Mouse (Mus musculus) hindbrain, postnatal 0 days (tissue): Measurements from ENCODE around the gene Acin1. TPM values are rescaled to one million over a fixed set of nuclear protein-coding genes. Genes with fewer than 3 reads are reported as not detected.

ENCODE experiments used
- ATAC-seq: fragments of 200-750 bp; cut with Nextera tagmentation; 2 replicates; pipeline ENCODE4 v1.8.0; 2017; ENCODE audit warnings: mild to moderate bottlenecking, moderate TSS enrichment, moderate library complexity
- DNase-seq: peaks from one replicate; pipeline ENCODE4 v3.0.0-alpha.2; 2015; ENCODE audit warnings: low spot score
- H3K27ac ChIP-seq: fragments of 300-500 bp; sonication (generic); 2 replicates; pipeline ENCODE4 v1.5.1; 2014; ENCODE audit warnings: mild to moderate bottlenecking
- H3K27me3 ChIP-seq: fragments of 300-500 bp; sonication (generic); 2 replicates; pipeline ENCODE4 v1.6.1; 2014; ENCODE audit warnings: low read length, mixed read lengths; ENCODE audit not compliant: insufficient read depth
- H3K36me3 ChIP-seq: fragments of 300-500 bp; sonication (generic); 2 replicates; pipeline ENCODE4 v1.6.1; 2014; ENCODE audit warnings: low read length, mixed read lengths; ENCODE audit not compliant: insufficient read depth
- H3K4me1 ChIP-seq: fragments of 300-500 bp; sonication (generic); 2 replicates; pipeline ENCODE4 v1.6.1; 2014; ENCODE audit warnings: antibody characterized with exemption, low read length, mixed read lengths; ENCODE audit not compliant: insufficient read depth
- H3K4me2 ChIP-seq: fragments of 300-500 bp; sonication (generic); 2 replicates; pipeline ENCODE4 v1.6.1; 2014; ENCODE audit warnings: low read depth, mild to moderate bottlenecking, low read length, moderate library complexity, mixed read lengths
- H3K4me3 ChIP-seq: fragments of 300-500 bp; sonication (generic); 2 replicates; pipeline ENCODE4 v1.5.1; 2014; ENCODE audit warnings: low read length
- H3K9ac ChIP-seq: fragments of 300-500 bp; sonication (generic); replicated peaks from 2 replicates; pipeline ENCODE4 v1.6.1; 2014; ENCODE audit warnings: mild to moderate bottlenecking, low read length, moderate library complexity, mixed read lengths
- H3K9me3 ChIP-seq: fragments of 300-500 bp; sonication (generic); 2 replicates; pipeline ENCODE4 v1.6.1; 2016; ENCODE audit warnings: low read length, mixed read lengths
- CTCF ChIP-seq: IDR thresholded peaks from 2 replicates; pipeline ENCODE4 v1.5.1; 2016; ENCODE audit warnings: antibody characterized with exemption, control low read depth, low read depth
- WGBS: fragments of 180-500 bp; shearing (Covaris S2); extraction: QIAGEN DNeasy Blood & Tissue Kit; methylation state at CpG from one replicate; pipeline ENCODE4 v1.1.7; 2014; 5-methylcytosine and 5-hydroxymethylcytosine counted together
- polyA plus RNA-seq: library from polyadenylated mRNA; unstranded; fragments of >200 nt; fragmentation: Nextera tagmentation; extraction: Ambion mirVana; gene quantifications from 2 replicates; pipeline ENCODE4 v1.2.1, GENCODE M21; 2015
- total RNA-seq: library from RNA; depleted of rRNA; stranded (reverse); fragments of >200 nt; gene quantifications from 2 replicates; pipeline ENCODE4 v1.2.3, GENCODE M21; 2014

Acin1 gene
- total and polyA plus RNA-seq, 2 experiments from 2014 or later = 102 to 118 TPM

- Histone ChIP-seq H3K27me3 (no peaks in the 10 kb centered on the region), H3K36me3 (peaks cover 82% of the 10 kb centered on the region), H3K4me1 (no peaks in the 10 kb centered on the region), H3K27ac (no peak overlapping the region), H3K4me3 (no peak overlapping the region), H3K9ac (no peak overlapping the region), H3K4me2 (no peak overlapping the region), H3K9me3 (no peaks in the 10 kb centered on the region)
- DNase-seq (no peak), ATAC-seq (no peak)
- TF ChIP-seq CTCF = no peak
- 96% methylated on average over 17 of the region's 17 CpGs for WGBS
Observed at GRCm38 (mm10) chr14:54646455-54646854, 40.3 kb downstream of the Acin1 start.

GRCm38 (mm10) chr14:54644294-54644693, 42.4 kb downstream of the Acin1 start:
- no peak for ATAC-seq
- WGBS = 88% methylated on average over 9 of the region's 9 CpGs
- Histone ChIP-seq H3K4me2 (no peak overlapping the region), H3K27ac (no peak overlapping the region), H3K9ac (no peak overlapping the region), H3K27me3 (no peaks in the 10 kb centered on the region), H3K4me3 (no peak overlapping the region), H3K36me3 (peaks cover 67% of the 10 kb centered on the region), H3K4me1 (no peaks in the 10 kb centered on the region; the same call in 1 of the 2 replicates), H3K9me3 (no peaks in the 10 kb centered on the region)
- DNase-seq = no peak
- no peak for TF ChIP-seq CTCF

- no peak overlapping the region for H3K27ac ChIP-seq
- H3K4me3 ChIP-seq = no peak overlapping the region
- no peak overlapping the region for H3K4me2 ChIP-seq
- H3K36me3 ChIP-seq = peaks cover 57% of the 10 kb centered on the region
- WGBS = 97% methylated on average over 2 of the region's 2 CpGs
- no peak for TF ChIP-seq CTCF
- no peak overlapping the region for H3K9ac ChIP-seq
- ATAC-seq = no peak
- no peaks in the 10 kb centered on the region; the same call in 1 of the 2 replicates for H3K4me1 ChIP-seq
- H3K9me3 ChIP-seq = no peaks in the 10 kb centered on the region
- H3K27me3 ChIP-seq = no peaks in the 10 kb centered on the region
- no peak for DNase-seq
Observed at GRCm38 (mm10) chr14:54643011-54643410, 43.7 kb downstream of the Acin1 start.

- Histone ChIP-seq H3K9me3 (no peaks in the 10 kb centered on the region), H3K4me3 (no peak overlapping the region; the same call in 1 of the 2 replicates), H3K4me1 (no peaks in the 10 kb centered on the region; the same call in 1 of the 2 replicates), H3K27ac (0 out of 2 replicates have a peak overlapping the region, but pooled peaks have one; percentile 78), H3K36me3 (peaks cover 52% of the 10 kb centered on the region), H3K9ac (no peak overlapping the region), H3K27me3 (no peaks in the 10 kb centered on the region), H3K4me2 (no peak overlapping the region)
- TF ChIP-seq CTCF = no peak
- ATAC-seq (no peak), DNase-seq (no peak)
- 79% methylated on average over 22 of the region's 25 CpGs for WGBS
Observed at GRCm38 (mm10) chr14:54642224-54642944, 44.3 kb downstream of the Acin1 start.

GRCm38 (mm10) chr14:54641305-54641969, 45.3 kb downstream of the Acin1 start, which contains the start of gene Cdh24:
Gene Cdh24, minus strand, starts transcription at chr14:54641364.
- Histone ChIP-seq H3K9ac (peak within 1 kb of the TSS; percentile 90), H3K4me2 (peak within 1 kb of the TSS; percentile 96), H3K4me1 (no peaks in the 10 kb centered on the region; the same call in 1 of the 2 replicates), H3K27me3 (no peaks in the 10 kb centered on the region), H3K27ac (peak within 1 kb of the TSS; percentile 78), H3K9me3 (no peaks in the 10 kb centered on the region), H3K36me3 (peaks cover 43% of the 10 kb centered on the region), H3K4me3 (peak within 1 kb of the TSS; percentile 80)
- ATAC-seq (peak; percentile 87), DNase-seq (peak; percentile 96)
- under 1% methylated on average over 44 of the region's 52 CpGs for WGBS
- TF ChIP-seq CTCF = peak; percentile 92

GRCm38 (mm10) chr14:54640946-54641304, 45.8 kb downstream of the Acin1 start, which contains the start of gene Gm17606:
Gene Gm17606, plus strand, starts transcription at chr14:54640952.
- Histone ChIP-seq H3K4me2 (peak within 1 kb of the TSS; percentile 96), H3K27me3 (no peaks in the 10 kb centered on the region), H3K36me3 (peaks cover 38% of the 10 kb centered on the region), H3K9ac (peak within 1 kb of the TSS; percentile 90), H3K27ac (peak within 1 kb of the TSS; percentile 78), H3K4me3 (peak within 1 kb of the TSS; percentile 80), H3K9me3 (no peaks in the 10 kb centered on the region), H3K4me1 (no peaks in the 10 kb centered on the region; the same call in 1 of the 2 replicates)
- no peak for TF ChIP-seq CTCF
- DNase-seq (no peak), ATAC-seq (no peak)
- WGBS = 3% methylated on average over 26 of the region's 28 CpGs
